Mouse (Mus musculus) adrenal gland, adult 2 months (tissue): ENCODE results near the gene Cerk. TPM values are rescaled to one million over a fixed set of nuclear protein-coding genes. Genes with fewer than 3 reads are reported as not detected.
A peak's percentile ranks its signal among the peaks of the same experiment; 100 is the strongest.
"Not testable (repeated sequence)": the region's sequence is repeated elsewhere in the genome, so short reads cannot be mapped to it uniquely, and the experiment has no call there.

ENCODE experiments used
- DNase-seq: peaks from one replicate; pipeline ENCODE4 v3.0.0; 2021
- polyA plus RNA-seq: library from polyadenylated mRNA; depleted of rRNA; stranded (reverse); fragments of >200 nt; gene quantifications from 2 replicates; pipeline ENCODE4 v1.2.3, GENCODE M21; 2012
- total RNA-seq, 2 experiments: library from RNA; stranded (reverse); gene quantifications; 2 replicates each; pipeline ENCODE4 v1.2.3; 2021

Cerk gene
- total and polyA plus RNA-seq, 3 experiments = 34.5 to 41.1 (median 39.6) TPM

- DNase-seq = peak; percentile 51
Observed at GRCm38 (mm10) chr15:86182646-86183045, 3.3 kb downstream of the Cerk start.

GRCm38 (mm10) chr15:86181941-86182439 lies 4.0 kb downstream of the Cerk start:
- peak; percentile 45 for DNase-seq

- not testable (repeated sequence) for DNase-seq
Observed at GRCm38 (mm10) chr15:86181321-86181720, 4.6 kb downstream of the Cerk start.

DNA sequence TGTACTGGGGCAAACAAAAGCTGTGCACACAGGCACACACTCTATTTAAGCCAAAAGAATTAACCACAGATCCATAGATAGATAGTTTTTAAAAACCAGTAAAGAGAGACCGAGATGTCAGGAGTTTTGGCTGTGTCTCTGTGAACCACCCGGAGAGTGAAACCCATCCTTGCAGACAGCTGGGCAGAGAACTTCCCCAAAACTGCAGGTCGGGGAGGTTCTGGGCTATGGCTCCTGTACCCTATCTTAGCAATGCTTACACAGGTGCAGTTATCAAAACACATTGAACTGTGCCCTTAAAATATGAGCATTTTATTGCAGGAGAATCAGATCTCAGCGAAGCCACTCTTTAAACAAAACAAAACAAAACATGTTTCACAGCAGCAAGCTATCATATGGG lies 5.5 kb downstream of the Cerk start:
- no peak for DNase-seq

GRCm38 (mm10) chr15:86178594-86178993 lies 7.3 kb downstream of the Cerk start:
- no peak for DNase-seq

GRCm38 (mm10) chr15:86177703-86178251 lies 8.2 kb downstream of the Cerk start:
- DNase-seq = not testable (repeated sequence)

DNA sequence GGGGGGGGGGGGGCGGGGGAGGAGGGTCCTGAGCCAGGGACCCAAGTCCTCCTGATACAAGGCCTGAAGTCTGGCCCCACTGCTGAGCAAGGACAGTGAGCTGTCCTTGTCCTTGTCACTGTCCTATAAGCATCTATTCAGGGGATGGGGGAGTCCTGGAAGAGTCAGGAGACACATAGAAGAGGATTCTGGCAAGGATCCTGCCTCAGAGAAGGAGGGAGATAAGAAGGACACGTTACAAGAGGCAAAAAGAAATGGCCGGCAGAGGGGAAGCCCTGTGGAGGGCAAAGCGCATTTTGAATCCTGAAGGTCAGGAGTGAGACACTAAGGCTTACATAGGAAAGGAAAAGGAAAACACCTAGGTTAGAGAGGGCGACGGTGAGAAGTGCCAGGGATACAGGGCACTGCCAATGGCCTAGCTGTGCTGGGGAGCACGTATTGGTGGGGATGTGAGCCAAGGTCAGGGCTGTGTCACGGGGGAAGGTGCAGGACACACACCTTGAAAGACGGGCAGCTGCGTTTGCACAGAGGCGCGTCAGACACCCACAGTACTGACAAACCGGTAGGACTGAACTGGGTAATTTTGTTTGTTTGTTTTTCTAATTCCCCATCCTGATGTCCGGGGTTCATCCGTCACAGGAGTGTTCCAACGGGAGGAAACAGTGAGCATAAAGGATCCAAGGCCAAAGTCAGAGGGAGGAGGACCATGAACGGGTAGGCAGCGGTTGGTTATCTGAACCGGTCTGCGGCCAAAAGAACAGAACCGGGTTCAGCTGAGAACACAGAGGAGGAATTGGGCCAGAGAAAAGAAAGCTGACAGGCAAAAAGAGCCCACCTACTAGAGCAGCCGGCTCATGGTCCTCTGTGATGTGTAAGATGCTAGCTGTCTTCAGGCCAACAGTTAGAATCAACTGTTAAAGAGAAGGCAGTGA lies 8.9 kb downstream of the Cerk start:
- DNase-seq = peak; percentile 54

- no peak for DNase-seq
Observed at GRCm38 (mm10) chr15:86176166-86176565, 9.8 kb downstream of the Cerk start.

DNA sequence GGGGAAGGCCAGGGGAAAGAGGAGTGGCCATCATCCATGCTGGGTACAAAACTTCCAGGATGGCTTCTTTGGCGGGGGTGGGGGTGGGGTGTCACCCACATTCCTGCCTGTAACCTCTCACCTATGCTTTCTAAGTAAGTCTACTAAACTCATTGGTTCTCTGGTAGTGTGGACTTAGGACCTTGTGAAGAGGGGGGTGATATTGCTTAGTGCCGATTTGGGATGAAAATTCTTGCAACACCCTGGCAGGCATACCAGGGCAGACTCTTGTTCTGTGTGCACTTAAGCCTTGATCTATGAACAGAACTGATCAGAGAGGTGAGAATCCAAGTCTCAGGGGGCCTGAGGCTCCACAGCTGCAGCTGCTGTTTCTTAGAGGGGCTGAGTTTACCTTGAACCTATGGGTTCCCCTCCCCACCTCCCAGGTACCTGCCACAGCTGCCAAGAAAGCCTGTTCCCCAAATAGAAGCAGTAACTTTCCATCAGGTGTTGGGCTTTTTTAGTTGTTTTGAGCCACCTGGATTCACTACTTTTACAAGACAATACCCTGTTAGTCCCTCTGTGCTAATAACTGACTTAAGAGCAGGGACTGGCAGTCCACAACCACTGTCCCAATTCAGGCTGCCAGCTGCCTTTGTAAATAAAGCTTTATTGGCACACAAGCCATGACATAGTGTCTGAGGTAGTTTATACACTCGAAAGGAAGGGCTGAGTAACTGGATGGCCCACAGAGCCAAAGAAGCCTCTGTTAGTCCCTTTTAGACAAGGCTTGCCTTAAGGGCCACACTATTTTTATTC lies 10.5 kb downstream of the Cerk start:
- no peak for DNase-seq

GRCm38 (mm10) chr15:86173136-86173985 lies 12.6 kb downstream of the Cerk start:
- no peak for DNase-seq

- peak; percentile 56 for DNase-seq
Observed at GRCm38 (mm10) chr15:86172526-86172925, 13.4 kb downstream of the Cerk start.

DNA sequence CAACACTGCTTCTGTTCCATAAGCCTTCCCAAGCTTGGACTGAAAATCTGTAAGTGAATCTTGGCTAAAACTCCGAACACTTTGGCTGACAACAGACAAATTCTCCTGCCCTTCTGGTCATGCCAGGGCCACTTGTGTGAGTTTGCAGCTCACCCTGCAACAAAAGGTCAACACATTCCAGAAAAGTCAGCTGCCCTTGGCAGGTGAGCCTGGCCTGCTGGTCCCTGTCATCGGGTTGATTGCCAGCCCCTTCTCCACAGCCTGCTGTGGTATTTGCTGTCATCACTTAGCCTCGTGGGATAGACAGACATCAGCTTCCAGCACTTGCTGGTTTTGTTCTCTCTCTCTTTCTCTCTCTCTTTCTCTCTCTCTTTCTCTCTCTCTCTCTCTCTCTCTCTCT lies 13.8 kb downstream of the Cerk start:
- peak; percentile 66 for DNase-seq

GRCm38 (mm10) chr15:86171316-86171715 lies 14.6 kb downstream of the Cerk start:
- no peak for DNase-seq

DNA sequence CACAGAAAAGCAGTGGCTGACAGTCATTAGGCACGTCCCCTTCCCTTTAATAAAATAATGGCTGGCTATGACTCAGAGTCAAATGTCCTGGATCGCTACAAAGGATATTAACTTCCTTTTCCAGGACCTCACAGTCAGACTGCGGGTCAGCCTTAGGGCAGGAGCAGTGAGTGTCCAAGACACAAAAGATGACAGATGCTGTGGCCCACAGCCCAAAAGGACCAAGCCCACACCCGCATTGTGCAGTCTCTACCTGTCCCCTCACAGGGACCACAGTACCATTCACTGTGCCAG lies 16.2 kb downstream of the Cerk start:
- peak; percentile 48 for DNase-seq

DNA sequence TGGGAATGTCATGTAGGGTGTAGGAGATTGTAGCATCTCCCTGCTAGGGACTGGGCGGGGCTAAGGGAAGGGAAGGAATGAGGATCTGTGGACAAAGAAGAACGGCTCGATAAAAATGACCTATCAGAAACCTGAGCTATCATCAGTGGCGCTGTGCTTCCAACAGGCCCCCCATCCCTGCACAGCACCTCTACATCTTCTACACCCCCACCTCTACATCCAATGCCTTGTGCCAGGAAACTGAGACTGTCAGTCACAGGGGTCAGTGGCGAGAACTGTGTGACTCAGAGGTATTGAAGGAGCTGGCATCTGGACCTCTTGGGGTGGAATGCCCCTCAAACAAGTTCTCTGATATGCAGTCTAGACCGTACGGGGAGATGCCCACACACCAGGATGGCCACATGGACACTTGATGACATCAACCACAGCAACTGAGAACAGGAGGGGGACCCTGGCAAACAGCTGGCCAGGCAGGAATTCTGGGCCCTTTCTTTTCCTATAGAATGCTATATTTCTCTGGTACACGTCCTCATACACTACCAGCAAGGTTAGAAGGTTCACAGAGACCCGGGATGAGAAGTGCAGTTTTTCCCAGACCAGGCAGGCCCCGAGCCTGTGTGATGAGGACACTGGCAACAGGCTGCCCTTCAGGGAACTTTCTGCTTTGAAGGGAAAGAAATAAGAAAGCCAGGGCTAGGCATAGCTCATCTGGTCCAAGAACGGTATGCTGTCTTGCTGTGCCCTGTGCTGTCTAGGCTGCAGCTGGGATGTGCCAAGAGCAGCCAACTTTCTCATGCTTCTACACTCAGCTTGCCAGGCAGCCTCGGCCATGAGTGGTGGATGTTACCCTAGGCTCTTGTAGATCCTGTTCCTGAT lies 16.8 kb downstream of the Cerk start:
- DNase-seq = no peak

DNA sequence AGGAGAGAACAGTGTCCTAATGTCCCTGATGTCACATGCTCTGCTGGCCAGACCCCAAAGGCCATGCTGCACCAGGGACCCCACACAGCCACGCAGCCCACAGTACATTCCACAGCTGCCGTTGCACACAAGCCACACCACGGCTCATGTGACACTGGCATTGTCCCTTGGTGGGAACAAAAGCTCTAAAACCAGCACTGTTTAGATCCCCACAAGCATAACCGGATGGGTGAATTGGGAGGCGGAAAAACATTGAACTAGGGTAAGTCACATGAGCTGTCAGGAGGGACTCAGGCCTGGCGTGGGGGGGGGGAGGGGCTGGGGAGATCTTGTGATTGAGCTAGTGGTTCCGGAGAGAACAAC lies 17.5 kb downstream of the Cerk start:
- DNase-seq = no peak

DNA sequence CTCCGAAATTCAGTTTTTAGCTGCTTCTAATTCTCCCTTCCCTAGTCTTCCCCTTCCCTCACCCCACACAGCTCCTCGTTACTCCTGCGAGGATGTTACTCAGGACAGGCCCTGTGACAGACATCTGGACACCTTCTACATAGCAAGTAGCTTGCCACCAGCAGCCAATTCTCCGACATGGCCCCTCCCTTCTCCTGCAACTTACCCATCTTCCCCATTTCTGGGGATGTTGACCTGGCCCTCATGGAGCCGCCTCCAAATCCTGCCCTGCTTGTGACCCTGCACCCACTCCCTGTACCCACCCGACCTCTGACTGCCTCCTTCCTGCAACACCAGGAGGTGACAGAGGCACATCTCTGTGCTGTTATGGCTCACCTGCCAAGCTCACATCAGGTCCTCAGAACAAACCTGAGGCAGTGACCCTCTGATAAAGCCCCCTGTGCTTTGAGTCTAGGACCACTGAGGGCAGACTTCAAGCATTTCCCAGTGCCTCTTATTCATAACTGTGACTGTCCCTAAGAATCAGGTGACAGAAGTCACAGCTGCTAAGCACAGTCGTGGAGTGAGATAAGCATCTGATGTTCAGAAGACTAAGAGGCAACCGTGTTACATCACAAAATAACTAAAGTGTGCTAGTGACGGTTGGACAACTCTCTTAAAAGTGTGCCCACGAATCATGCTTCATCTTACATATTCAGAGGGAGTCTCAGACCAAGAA lies 18.0 kb downstream of the Cerk start:
- DNase-seq = no peak

- DNase-seq = no peak
Observed at GRCm38 (mm10) chr15:86167032-86167655, 18.8 kb downstream of the Cerk start.

DNA sequence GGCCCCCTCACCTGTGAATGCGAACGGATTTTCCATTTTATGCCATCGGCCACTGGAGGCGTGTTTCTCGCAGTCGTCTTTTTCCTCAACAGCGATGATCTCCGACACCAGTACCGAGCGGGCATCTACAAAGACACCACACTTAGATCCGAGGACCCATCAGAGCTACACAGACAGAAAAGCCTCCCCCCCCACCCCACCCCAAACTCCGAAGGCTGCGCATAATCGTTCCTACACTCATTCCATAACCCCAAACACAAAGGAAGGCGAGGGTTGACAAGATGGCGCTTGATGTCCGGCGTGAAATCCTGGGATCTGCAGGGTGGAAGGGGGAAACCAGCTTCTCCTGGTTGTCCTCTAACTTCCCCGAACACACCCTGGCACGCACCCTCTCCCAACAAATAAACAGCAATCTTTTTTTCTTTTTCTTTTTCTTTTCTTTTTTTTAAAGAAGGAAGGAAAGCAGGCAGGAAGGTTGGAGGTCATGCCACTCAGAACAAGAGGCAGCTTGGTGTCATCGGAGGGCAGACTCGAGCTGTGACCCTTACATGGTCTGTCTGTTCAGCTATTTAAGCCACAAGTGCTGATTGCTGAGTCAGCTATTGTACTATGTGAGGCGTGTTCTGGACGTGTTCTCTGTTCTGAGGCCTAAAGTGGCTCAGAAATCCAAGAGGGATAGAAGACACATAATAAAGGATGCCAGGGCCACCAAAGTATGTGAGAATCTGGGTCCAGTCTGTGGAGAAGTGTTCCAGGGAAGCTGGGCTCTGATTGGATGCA lies 19.9 kb downstream of the Cerk start:
- DNase-seq = no peak
